Comparison of ENCODE assay signal across 16 mouse cellular contexts in the genomic region with DNA sequence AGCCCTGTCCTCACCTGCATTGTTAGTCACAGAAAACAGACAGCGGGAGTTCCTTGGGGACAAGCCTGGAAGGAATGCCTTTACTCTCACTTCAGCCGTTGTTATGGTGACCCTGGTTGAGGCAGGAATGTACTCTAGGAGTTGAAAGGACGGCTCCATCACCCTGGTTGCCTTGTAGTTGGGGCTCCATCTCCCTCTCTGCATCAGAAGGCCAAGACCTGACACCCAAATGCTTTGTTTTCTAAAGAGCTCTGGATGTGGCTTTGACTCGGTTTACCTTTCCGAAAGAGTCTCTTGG. TPM values are rescaled to one million over a fixed set of nuclear protein-coding genes. Genes with fewer than 3 reads are reported as not detected.
DNase-seq lines count a peak whose midpoint lies in the region; ATAC-seq lines count a peak whose summit lies in the region.
"Had no signal": no experiment of that assay in that cellular context is flagged by ENCODE, and none has a peak within 500 bp of the region (broad histone marks: within the 10 kb centered on the region; RNA-seq: fewer than 3 reads in every experiment).

No protein-coding gene starts in this region.

- no peak for DNase-seq in hindbrain, embryonic 10.5 days (ENCODE audit: low spot score)
- peak; percentile 23 for DNase-seq in ES-CJ7 (ENCODE audit: low read depth, low spot score)
- DNase-seq in embryo, embryonic 10.5 days (ENCODE audit: low spot score): peak; percentile 45
- DNase-seq in midbrain, embryonic 14.5 days: peak; percentile 36
- DNase-seq in heart, embryonic 10.5 days (ENCODE audit: low spot score): no peak
- DNase-seq: adrenal gland, adult 8-10 months; lung, adult 2 months; right cerebral cortex, postnatal 25 days; thymus, adult 18-20 months had no signal

- peaks cover 31% of the 10 kb centered on the region for H3K27me3 ChIP-seq in hindbrain, embryonic 10.5 days (ENCODE audit: insufficient read depth, poor library complexity, severe bottlenecking)
- no peaks in the 10 kb centered on the region for H3K27me3 ChIP-seq in hindbrain, embryonic 16.5 days (replicated peaks; ENCODE audit: control insufficient read depth, insufficient read depth, low read length)
- no peaks in the 10 kb centered on the region for H3K27me3 ChIP-seq in midbrain, embryonic 14.5 days (ENCODE audit: control insufficient read depth, insufficient read depth, low read length)
- H3K27me3 ChIP-seq in heart, embryonic 10.5 days (ENCODE audit: insufficient read depth, poor library complexity, severe bottlenecking): peaks cover 94% of the 10 kb centered on the region

- peaks cover 56% of the 10 kb centered on the region for H3K4me1 ChIP-seq in hindbrain, embryonic 10.5 days (replicated peaks)
- H3K4me1 ChIP-seq in hindbrain, embryonic 16.5 days (ENCODE audit: control insufficient read depth, insufficient read depth, low read depth, low read length): peaks cover 34% of the 10 kb centered on the region
- peaks cover 42% of the 10 kb centered on the region for H3K4me1 ChIP-seq in midbrain, embryonic 14.5 days (ENCODE audit: control insufficient read depth, insufficient read depth, low read length)
- H3K4me1 ChIP-seq in heart, embryonic 10.5 days: peaks cover 33% of the 10 kb centered on the region

- H3K4me2 ChIP-seq in hindbrain, embryonic 16.5 days (ENCODE audit: low read length): no peak overlapping the region
- H3K4me2 ChIP-seq in midbrain, embryonic 14.5 days (ENCODE audit: low read length): no peak overlapping the region

- no peaks in the 10 kb centered on the region for H3K9me3 ChIP-seq in hindbrain, embryonic 10.5 days
- no peaks in the 10 kb centered on the region for H3K9me3 ChIP-seq in hindbrain, embryonic 16.5 days (ENCODE audit: control insufficient read depth, low read length)
- no peaks in the 10 kb centered on the region for H3K9me3 ChIP-seq in midbrain, embryonic 14.5 days (ENCODE audit: control insufficient read depth, low read length)
- no peaks in the 10 kb centered on the region for H3K9me3 ChIP-seq in heart, embryonic 10.5 days
- H3K9me3 ChIP-seq: G1E had no signal

- H3K9ac ChIP-seq in hindbrain, embryonic 16.5 days (ENCODE audit: low read depth, low read length): no peak overlapping the region
- no peak overlapping the region for H3K9ac ChIP-seq in midbrain, embryonic 14.5 days (replicated peaks; ENCODE audit: low read length)

- no peak for ATAC-seq in hindbrain, embryonic 16.5 days
- no peak for ATAC-seq in midbrain, embryonic 14.5 days (ENCODE audit: low FRiP score, low TSS enrichment)
- no peak for ATAC-seq in inflammation-experienced regulatory T-cells, adult 6 months

- H3K4me3 ChIP-seq in hindbrain, embryonic 10.5 days: no peak overlapping the region
- H3K4me3 ChIP-seq in hindbrain, embryonic 16.5 days (ENCODE audit: low read length): no peak overlapping the region
- H3K4me3 ChIP-seq in midbrain, embryonic 14.5 days (replicated peaks; ENCODE audit: low read depth, low read length): no peak overlapping the region
- H3K4me3 ChIP-seq in heart, embryonic 10.5 days: no peak overlapping the region
- H3K4me3 ChIP-seq: erythroblast, embryonic 14.5 days had no signal

- H3K27ac ChIP-seq in hindbrain, embryonic 10.5 days: peak overlapping the region; percentile 94
- no peak overlapping the region for H3K27ac ChIP-seq in hindbrain, embryonic 16.5 days (ENCODE audit: low read depth, low read length)
- 0 out of 2 replicates have a peak overlapping the region, but pooled peaks have one; percentile 32 for H3K27ac ChIP-seq in midbrain, embryonic 14.5 days (replicated peaks; ENCODE audit: low read depth, low read length)
- no peak overlapping the region for H3K27ac ChIP-seq in heart, embryonic 10.5 days

- 38% methylated on average over 5 of the region's 5 CpGs for WGBS in hindbrain, embryonic 10.5 days
- WGBS in hindbrain, embryonic 16.5 days: 34% methylated on average over 5 of the region's 5 CpGs
- 34% methylated on average over 5 of the region's 5 CpGs for WGBS in midbrain, embryonic 14.5 days
- WGBS in heart, embryonic 10.5 days: 55% methylated on average over 5 of the region's 5 CpGs

- H3K36me3 ChIP-seq in hindbrain, embryonic 10.5 days: no peaks in the 10 kb centered on the region
- H3K36me3 ChIP-seq in hindbrain, embryonic 16.5 days (ENCODE audit: control insufficient read depth, insufficient read depth, low read length): no peaks in the 10 kb centered on the region
- H3K36me3 ChIP-seq in midbrain, embryonic 14.5 days (ENCODE audit: control insufficient read depth, insufficient read depth, low read length): peaks cover 9% of the 10 kb centered on the region; the same call in 1 of the 2 replicates
- no peaks in the 10 kb centered on the region for H3K36me3 ChIP-seq in heart, embryonic 10.5 days
- H3K36me3 ChIP-seq: G1E had no signal

RNA-seq across cellular contexts. Expression of a gene that starts 8.8 kb away (rescaled TPM):
- polyA plus RNA-seq in hindbrain, embryonic 10.5 days (2016; fragmentation: Nextera tagmentation; extraction: Ambion mirVana): not detected in 2 replicates
- polyA plus RNA-seq in hindbrain, embryonic 16.5 days (2015; fragmentation: Nextera tagmentation; extraction: Ambion mirVana): 0.14 TPM in 1 of 2 replicates, not detected in the other
- polyA plus RNA-seq in midbrain, embryonic 14.5 days (2014; fragmentation: Nextera tagmentation; extraction: Ambion mirVana): not detected in 2 replicates
- not detected in 2 replicates for polyA plus RNA-seq in heart, embryonic 10.5 days (2016; fragmentation: Nextera tagmentation; extraction: Ambion mirVana)
- not detected for polyA plus RNA-seq in inflammation-experienced regulatory T-cells, adult 6 months (2017; shearing (Covaris generic))
- polyA plus RNA-seq: brain, embryonic 14.5 days; erythroblast, embryonic 14.5 days; G1E; heart, embryonic 16.5 days; liver, adult 2 months had no signal

Comparison
In these comparisons a context has a peak if more than half of its experiments do, and no peak if none do; other contexts are left out.
1. H3K27ac ChIP-seq: peak in hindbrain, embryonic 10.5 days (single experiment) and midbrain, embryonic 14.5 days (single experiment); none in hindbrain, embryonic 16.5 days (single experiment) and heart, embryonic 10.5 days (single experiment).
2. DNase-seq: peak in ES-CJ7 (single experiment), embryo, embryonic 10.5 days (single experiment) and midbrain, embryonic 14.5 days (single experiment); none in hindbrain, embryonic 10.5 days (single experiment) and heart, embryonic 10.5 days (single experiment).